Comparison of ENCODE assay signal across 8 mouse cellular contexts in the genomic region with DNA sequence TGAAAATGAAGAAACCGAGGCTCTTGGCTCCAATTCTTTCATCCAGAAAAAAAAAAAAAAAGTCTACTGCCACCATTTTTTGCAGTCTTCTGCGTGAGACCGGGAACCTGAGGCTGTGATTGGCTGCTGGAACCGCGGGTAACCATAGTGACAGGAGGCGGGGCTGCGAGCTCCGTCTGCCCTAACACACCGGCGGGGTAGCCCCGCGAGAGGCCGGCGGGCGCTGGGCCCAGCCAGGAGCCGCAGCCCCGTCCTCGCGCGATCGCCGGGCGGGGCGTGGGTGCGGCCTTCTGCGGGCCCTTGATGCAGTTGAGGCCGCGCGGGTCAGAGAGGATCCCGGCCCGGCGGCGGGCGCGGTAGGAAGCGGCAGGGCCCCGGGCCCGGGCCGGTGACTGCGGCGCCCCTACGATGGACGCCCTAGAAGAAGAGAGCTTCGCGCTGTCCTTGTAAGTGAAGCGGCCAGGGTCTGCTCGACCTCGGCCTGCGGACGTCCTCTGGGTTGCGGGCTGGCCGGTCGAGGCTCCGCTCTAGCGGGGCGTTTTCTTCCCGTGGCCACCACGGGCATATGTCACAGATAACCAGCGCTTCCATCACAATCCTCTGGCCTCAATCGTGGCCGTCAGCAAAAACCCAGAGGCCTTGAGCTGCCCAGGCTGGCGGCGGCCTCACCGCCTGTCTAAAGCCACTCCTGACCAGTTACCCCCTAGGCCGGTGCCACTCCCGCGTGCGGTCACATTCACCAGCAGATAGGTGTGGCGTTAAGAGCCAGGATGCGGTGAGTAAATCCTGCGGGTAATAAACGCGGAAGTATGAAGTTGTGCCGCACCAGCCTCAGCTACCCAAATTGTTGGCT. TPM values are rescaled to one million over a fixed set of nuclear protein-coding genes. Genes with fewer than 3 reads are reported as not detected.
DNase-seq lines count a peak whose midpoint lies in the region; ATAC-seq and TF ChIP-seq lines count a peak whose summit lies in the region.

TSS of gene Arl2bp (plus strand) at position 145 of the 853 bp plus-strand sequence.

- peaks cover 2% of the 10 kb centered on the region; the same call in 1 of the 2 replicates for H3K36me3 ChIP-seq in ES-E14 (ENCODE audit: control insufficient read depth, insufficient read depth, low read length, poor library complexity, severe bottlenecking)
- peaks cover 10% of the 10 kb centered on the region; the same call in 1 of the 2 replicates for H3K36me3 ChIP-seq in forebrain, embryonic 16.5 days (ENCODE audit: control insufficient read depth, insufficient read depth)
- H3K36me3 ChIP-seq in lung, embryonic 14.5 days (ENCODE audit: insufficient read depth) = peaks cover 32% of the 10 kb centered on the region
- peaks cover 11% of the 10 kb centered on the region for H3K36me3 ChIP-seq in thymus, adult 2 months (ENCODE audit: control insufficient read depth, insufficient read depth, low read length)

- in situ Hi-C loops in ES-E14 (cut with MboI; ENCODE audit: low sequenced_read_pairs in 2 of 2, unreplicated experiment in 2 of 2) = no loop called here

- TF ChIP-seq POLR2A in olfactory bulb, adult 2 months (IDR thresholded peaks at IDR 0.05; ENCODE audit: insufficient read depth, low read depth, low read length) = peak; percentile 75
- peak; percentile 76; the same call in 1 of the 2 replicates for TF ChIP-seq POLR2A in thymus, adult 2 months (IDR thresholded peaks at IDR 0.05; ENCODE audit: control insufficient read depth, extremely low read depth, insufficient read depth, low read length, poor library complexity)

- intact Hi-C loops in heart, postnatal 36 days (cut with DNase I) = loop anchor here (2.0 kb wide), 1 partner anchor 36 kb away; no protein-coding TSS in a partner anchor

- no peak within 1 kb of the TSS for H3K27ac ChIP-seq in ES-E14 (ENCODE audit: insufficient read depth, low read depth, low read length, poor library complexity, severe bottlenecking)
- H3K27ac ChIP-seq in forebrain, embryonic 16.5 days (ENCODE audit: low read length) = peak within 1 kb of the TSS; percentile 90
- H3K27ac ChIP-seq in layer of hippocampus, adult 2 months = peak within 1 kb of the TSS; percentile 96
- H3K27ac ChIP-seq in lung, embryonic 14.5 days (ENCODE audit: low read depth) = peak within 1 kb of the TSS; percentile 81
- peak within 1 kb of the TSS; percentile 37 for H3K27ac ChIP-seq in olfactory bulb, adult 2 months (ENCODE audit: insufficient read depth, low read depth, low read length)
- H3K27ac ChIP-seq in thymus, adult 2 months (ENCODE audit: control insufficient read depth, insufficient read depth, low read length) = no peak within 1 kb of the TSS

- H3K4me1 ChIP-seq in ES-E14 (ENCODE audit: control insufficient read depth in 2 of 2, insufficient read depth in 2 of 2, low read length in 2 of 2, poor library complexity in 1 of 2) = no peaks in the 10 kb centered on the region
- peaks cover 15% of the 10 kb centered on the region for H3K4me1 ChIP-seq in forebrain, embryonic 16.5 days (replicated peaks; ENCODE audit: control insufficient read depth, insufficient read depth, low read length)
- H3K4me1 ChIP-seq in lung, embryonic 14.5 days (ENCODE audit: insufficient read depth) = no peaks in the 10 kb centered on the region
- peaks cover 2% of the 10 kb centered on the region; the same call in 1 of the 2 replicates for H3K4me1 ChIP-seq in olfactory bulb, adult 2 months (ENCODE audit: control insufficient read depth, insufficient read depth, low read length)
- H3K4me1 ChIP-seq in thymus, adult 2 months (replicated peaks; ENCODE audit: control insufficient read depth, insufficient read depth, low read length) = no peaks in the 10 kb centered on the region

- WGBS in forebrain, embryonic 16.5 days = under 1% methylated on average over 74 of the region's 74 CpGs
- under 1% methylated on average over 72 of the region's 74 CpGs for WGBS in lung, embryonic 14.5 days
- WGBS in olfactory bulb, adult 2 months = under 1% methylated on average over 74 of the region's 74 CpGs
- WGBS in thymus, adult 2 months = 1% methylated on average over 74 of the region's 74 CpGs

- no peaks in the 10 kb centered on the region for H3K9me3 ChIP-seq in ES-E14 (ENCODE audit: control insufficient read depth, insufficient read depth, low read depth, low read length)
- H3K9me3 ChIP-seq in forebrain, embryonic 16.5 days (ENCODE audit: control insufficient read depth, low read length) = no peaks in the 10 kb centered on the region
- H3K9me3 ChIP-seq in lung, embryonic 14.5 days (ENCODE audit: low read depth, low read length) = no peaks in the 10 kb centered on the region

- no peaks in the 10 kb centered on the region for H3K27me3 ChIP-seq in forebrain, embryonic 16.5 days (replicated peaks; ENCODE audit: control insufficient read depth, insufficient read depth, low read length)
- no peaks in the 10 kb centered on the region for H3K27me3 ChIP-seq in lung, embryonic 14.5 days (ENCODE audit: insufficient read depth, low read length)
- H3K27me3 ChIP-seq in thymus, adult 2 months (ENCODE audit: control insufficient read depth, insufficient read depth, low read length) = no peaks in the 10 kb centered on the region

- peak; percentile 91 for DNase-seq in ES-E14 (ENCODE audit: low read depth, low spot score)
- peak; percentile 95 for DNase-seq in cerebellum, adult 11-12 months
- DNase-seq in heart, postnatal 36 days = peak; percentile 92 to 93
- DNase-seq in layer of hippocampus, adult 2 months (ENCODE audit: low spot score in 2 of 2) = peak; percentile 91 to 95
- peak; percentile 98 for DNase-seq in lung, embryonic 14.5 days
- peak; percentile 94 for DNase-seq in thymus, adult 2 months

- no peak for TF ChIP-seq CTCF in layer of hippocampus, adult 2 months (conservative IDR thresholded peaks at IDR 0.05)
- no peak for TF ChIP-seq CTCF in lung, embryonic 14.5 days (IDR thresholded peaks at IDR 0.05; ENCODE audit: low read depth)
- TF ChIP-seq CTCF in olfactory bulb, adult 2 months (IDR thresholded peaks at IDR 0.05; ENCODE audit: insufficient read depth, low read depth, low read length) = peak; percentile 6; the same call in 1 of the 2 replicates
- no peak for TF ChIP-seq CTCF in thymus, adult 2 months (IDR thresholded peaks at IDR 0.05; ENCODE audit: borderline replicate concordance, control insufficient read depth, extremely low read depth, insufficient read depth, low read length, poor library complexity)

- ATAC-seq in forebrain, embryonic 16.5 days = peak; percentile 99
- peak; percentile 99 for ATAC-seq in lung, embryonic 14.5 days (ENCODE audit: insufficient read depth)

- H3K4me2 ChIP-seq in forebrain, embryonic 16.5 days (ENCODE audit: low read length) = peak within 1 kb of the TSS; percentile 84
- H3K4me2 ChIP-seq in lung, embryonic 14.5 days = peak within 1 kb of the TSS; percentile 77

- H3K9ac ChIP-seq in ES-E14 (ENCODE audit: insufficient read depth, low read depth, low read length, poor library complexity, severe bottlenecking) = peak within 1 kb of the TSS; percentile 80
- H3K9ac ChIP-seq in forebrain, embryonic 16.5 days (replicated peaks; ENCODE audit: low read depth, low read length) = peak within 1 kb of the TSS; percentile 99
- peak within 1 kb of the TSS; percentile 94 for H3K9ac ChIP-seq in lung, embryonic 14.5 days

- H3K4me3 ChIP-seq in ES-E14 (ENCODE audit: insufficient read depth in 1 of 2, low read depth in 1 of 2, low read length in 2 of 2, poor library complexity in 1 of 2, severe bottlenecking in 1 of 2) = peak within 1 kb of the TSS; percentile 80 to 83
- H3K4me3 ChIP-seq in forebrain, embryonic 16.5 days (replicated peaks; ENCODE audit: low read length) = peak within 1 kb of the TSS; percentile 97
- H3K4me3 ChIP-seq in layer of hippocampus, adult 2 months = peak within 1 kb of the TSS; percentile 69
- peak within 1 kb of the TSS; percentile 88 for H3K4me3 ChIP-seq in lung, embryonic 14.5 days (ENCODE audit: low read depth, low read length)
- peak within 1 kb of the TSS; percentile 79 for H3K4me3 ChIP-seq in olfactory bulb, adult 2 months (ENCODE audit: insufficient read depth, low read depth, low read length)
- peak within 1 kb of the TSS; percentile 92 for H3K4me3 ChIP-seq in thymus, adult 2 months (ENCODE audit: control insufficient read depth, insufficient read depth, low read length)

TF ChIP-seq in ES-E14, 5 proteins besides CTCF, POLR2A, EP300 and RAD21:
- TF ChIP-seq MAFK (IDR thresholded peaks at IDR 0.05; ENCODE audit: insufficient read depth, low read depth, low read length) = no peak
- TF ChIP-seq HCFC1 (IDR thresholded peaks at IDR 0.05; ENCODE audit: borderline replicate concordance, insufficient read depth, low read length) = peak; percentile 34; the same call in 1 of the 2 replicates
- no peak for TF ChIP-seq ZC3H11A (IDR thresholded peaks at IDR 0.05; ENCODE audit: borderline replicate concordance, low read depth, low read length)
- peak; percentile 70; the same call in 1 of the 2 replicates for TF ChIP-seq CHD2 (IDR thresholded peaks at IDR 0.05; ENCODE audit: low read depth, low read length)
- peak; percentile 97 for TF ChIP-seq ZNF384 (IDR thresholded peaks at IDR 0.05; ENCODE audit: low read depth, low read length)

RNA-seq across cellular contexts. Expression of gene Arl2bp, which starts in this region (rescaled TPM):
- 17.7 and 29.9 TPM in 2 replicates for total RNA-seq in ES-E14 (2012; rRNA removed)
- polyA plus RNA-seq in forebrain, embryonic 16.5 days (2015; fragmentation: Nextera tagmentation; extraction: Ambion mirVana) = 180 TPM in 2 replicates
- 10 to 100 TPM; 90.4 to 96.5 TPM for total RNA-seq in heart, postnatal 36 days (2021)
- 100 to 1,000 TPM; 145 to 147 TPM for total RNA-seq in layer of hippocampus, adult 2 months (2021)
- 68.8 and 78.7 TPM in 2 replicates for polyA plus RNA-seq in lung, embryonic 14.5 days (2014; fragmentation: Nextera tagmentation; extraction: Ambion mirVana)
- 149 TPM in 1 of 2 replicates, not detected in the other for polyA plus RNA-seq in olfactory bulb, adult 2 months (2012; ENCODE audit: insufficient read depth, insufficient read length, low replicate concordance, missing spikeins)
- polyA plus RNA-seq in thymus, adult 2 months (2012; rRNA removed) = 76.7 and 78.9 TPM in 2 replicates

Comparison
In these comparisons a context has a peak if more than half of its experiments do, and no peak if none do; other contexts are left out.
1. H3K27ac ChIP-seq: peak in forebrain, embryonic 16.5 days (single experiment), layer of hippocampus, adult 2 months (single experiment), lung, embryonic 14.5 days (single experiment) and olfactory bulb, adult 2 months (single experiment); none in ES-E14 (single experiment) and thymus, adult 2 months (single experiment).
2. Peak in every context shown above with its lines, with median percentiles within 50 percentile points of each other: DNase-seq, H3K4me3 ChIP-seq and H3K9ac ChIP-seq.